Mouse (Mus musculus) layer of hippocampus, postnatal 36 days (tissue): ENCODE measurements around the gene Raet1e. TPM values are rescaled to one million over a fixed set of nuclear protein-coding genes. Genes with fewer than 3 reads are reported as not detected.
"Not testable (repeated sequence)": the region's sequence is repeated elsewhere in the genome, so short reads cannot be mapped to it uniquely, and the experiment has no call there.

Source experiments
- DNase-seq, 2 experiments: peaks; one replicate each; pipeline ENCODE4 v3.0.0; 2022
- total RNA-seq, 2 experiments: library from RNA; stranded (reverse); gene quantifications; 2 replicates each; pipeline ENCODE4 v1.2.3; 2021

Gene Raet1e
- total RNA-seq, result not detected

DNA sequence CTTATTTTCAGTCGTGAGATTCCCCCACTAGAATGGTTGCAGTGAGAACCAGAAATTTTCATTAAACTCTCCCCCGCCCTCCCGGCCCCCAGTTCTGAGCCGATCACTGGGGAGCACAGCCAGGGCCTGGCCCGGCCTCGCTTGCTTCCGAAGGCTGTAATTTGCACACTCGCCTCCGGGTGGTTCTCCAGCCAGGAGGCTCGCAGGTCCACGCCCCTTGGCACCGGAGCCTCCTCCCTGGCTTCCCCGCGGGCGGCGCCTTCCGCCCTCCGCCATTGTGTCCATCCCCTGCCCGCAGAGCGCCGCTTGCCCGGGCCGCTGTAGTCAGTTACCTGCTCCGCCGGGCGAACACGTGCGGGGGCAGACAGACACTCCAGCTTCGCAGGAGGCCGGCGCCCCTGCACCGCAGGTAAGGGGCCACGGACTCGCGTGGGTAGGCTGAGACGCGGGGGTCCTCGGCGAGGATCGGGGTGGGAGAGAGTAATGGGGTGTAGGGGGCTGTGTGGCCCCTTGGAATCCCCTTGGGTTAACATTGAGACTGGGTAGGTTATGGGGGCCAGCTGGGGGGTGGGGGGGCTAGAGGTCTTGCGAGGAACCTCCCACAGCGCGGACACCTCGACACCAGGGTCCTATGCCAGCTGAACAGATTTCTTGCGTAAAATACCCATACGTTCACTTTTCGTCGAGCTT lies at the start of gene Raet1e, which contains the start of gene H60b:
Gene Raet1e, plus strand, starts transcription at position 260 of the 690 bp plus-strand sequence.
Gene H60b, plus strand, starts transcription at position 277 of the 690 bp plus-strand sequence.
- DNase-seq, result not testable (repeated sequence)

DNA sequence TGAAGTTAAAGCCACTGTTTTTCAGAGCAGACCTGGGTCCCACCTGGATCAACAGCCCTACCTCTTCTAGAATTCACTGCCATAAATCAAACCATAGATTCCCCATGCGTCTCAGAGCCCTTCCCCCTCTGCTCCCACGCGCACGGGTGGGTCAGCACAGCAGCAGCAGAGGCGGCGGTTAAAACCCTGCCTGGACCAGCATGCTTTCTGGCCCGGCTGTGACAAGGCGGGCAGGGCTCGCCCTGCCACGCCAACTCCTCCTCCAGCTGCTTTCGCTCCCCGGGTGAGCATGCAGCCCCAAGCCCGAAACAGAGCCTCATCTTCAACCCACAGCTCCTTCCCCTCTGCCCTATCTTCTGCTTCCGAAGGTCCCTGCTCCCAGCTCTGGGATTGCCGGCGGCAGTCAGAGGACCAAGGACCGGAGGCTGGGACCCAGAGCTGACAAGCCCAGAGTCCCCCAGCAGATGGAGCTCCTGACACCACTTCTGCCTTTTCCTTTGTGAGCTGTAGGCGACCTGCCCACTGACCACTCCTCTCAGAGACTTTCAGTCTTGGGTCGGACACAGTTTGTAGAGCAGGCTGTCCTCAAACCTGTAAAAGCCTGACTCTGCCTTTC lies 17.6 kb upstream of the Raet1e start:
- DNase-seq, result peak; percentile 54 to 59

DNA sequence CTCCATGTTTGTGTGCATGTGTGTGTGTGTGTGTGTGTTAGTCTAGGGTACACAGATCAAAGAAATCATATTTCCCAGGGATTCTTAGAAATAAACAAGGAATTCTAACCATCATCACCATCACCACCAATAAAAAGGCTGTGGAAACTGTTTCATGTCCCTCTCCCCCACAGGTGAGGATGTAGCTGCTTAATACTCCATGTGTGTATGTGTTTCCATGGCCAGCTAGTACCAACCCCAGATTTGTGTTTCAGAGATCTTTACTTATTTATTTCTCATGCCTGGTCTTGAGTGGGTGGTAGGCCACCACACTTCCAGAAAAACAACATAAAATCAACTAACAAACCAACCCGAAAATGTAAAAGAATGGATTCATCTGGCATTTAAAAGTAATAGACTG lies 16.2 kb upstream of the Raet1e start:
- DNase-seq, result not testable (repeated sequence)

GRCm38 (mm10) chr10:22142926-22143325 lies 15.4 kb upstream of the Raet1e start:
- DNase-seq, result no peak

DNA sequence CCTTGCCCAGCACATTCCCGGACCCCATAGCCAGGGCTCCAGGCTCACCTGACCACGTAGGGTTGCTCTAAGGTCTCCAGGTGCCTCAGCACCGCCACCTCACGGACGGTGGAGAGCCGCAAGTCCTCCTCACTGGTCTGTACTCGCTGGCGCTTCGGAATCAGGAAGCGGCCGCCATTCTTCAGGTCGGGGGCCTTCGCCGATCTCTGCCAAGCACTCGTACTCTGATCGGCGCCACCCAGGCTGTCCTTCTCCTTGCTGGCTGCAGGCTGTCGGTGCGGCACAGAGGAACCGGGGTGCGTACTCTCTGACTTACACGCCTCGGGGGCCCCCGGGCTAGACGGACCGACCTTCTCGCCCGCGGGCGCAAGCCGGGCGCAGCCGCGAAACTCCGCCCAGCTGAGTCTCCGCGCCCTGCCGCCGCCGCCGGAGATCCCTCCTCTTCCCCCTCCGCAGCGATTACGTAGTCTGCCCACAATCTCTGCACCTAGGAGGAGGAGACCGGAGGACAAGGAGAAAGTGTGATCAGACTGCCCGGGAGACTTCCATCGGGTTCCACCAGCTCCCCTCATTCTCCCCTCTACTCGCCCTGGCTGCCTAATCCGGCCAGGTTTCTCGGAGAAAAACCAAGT lies 9.8 kb upstream of the Raet1e start:
- DNase-seq, result peak in 1 of 2 experiments; percentile 45

DNA sequence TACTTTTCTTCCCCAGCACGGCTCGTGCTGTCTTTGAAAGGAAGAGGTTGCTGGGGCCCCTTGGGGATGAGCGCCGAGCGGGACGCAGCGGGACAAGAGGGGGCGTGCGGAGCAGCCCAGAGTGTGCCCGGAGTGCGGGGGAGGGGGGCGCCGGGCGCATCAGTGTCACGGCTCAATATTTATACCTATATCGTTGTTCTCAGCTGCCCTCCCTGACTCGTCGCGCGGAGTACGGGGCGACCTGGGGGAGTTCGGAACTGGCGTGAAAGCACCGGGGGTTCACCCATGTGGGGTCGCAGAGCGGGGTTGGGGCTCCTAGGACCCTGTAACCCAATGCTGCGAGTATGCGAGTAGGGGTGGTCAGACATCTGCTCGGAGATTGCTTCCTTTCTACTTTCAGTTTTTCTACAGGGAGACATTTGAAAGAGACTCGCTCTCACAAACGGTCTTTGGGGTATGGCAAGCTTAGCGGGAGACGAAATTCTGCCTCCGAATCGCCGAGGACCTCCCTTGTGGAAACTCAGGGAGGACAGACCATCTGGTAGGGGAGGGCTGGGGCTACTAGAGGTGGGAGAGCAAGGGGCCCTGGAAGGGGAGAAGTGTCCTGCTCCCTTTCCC lies 9.2 kb upstream of the Raet1e start, which contains the start of gene E030030I06Rik:
Gene E030030I06Rik, minus strand, starts transcription at position 198 of the 618 bp plus-strand sequence.
- no peak for DNase-seq

- DNase-seq, result no peak
Observed at GRCm38 (mm10) chr10:22149691-22150465, 8.5 kb upstream of the Raet1e start.

DNA sequence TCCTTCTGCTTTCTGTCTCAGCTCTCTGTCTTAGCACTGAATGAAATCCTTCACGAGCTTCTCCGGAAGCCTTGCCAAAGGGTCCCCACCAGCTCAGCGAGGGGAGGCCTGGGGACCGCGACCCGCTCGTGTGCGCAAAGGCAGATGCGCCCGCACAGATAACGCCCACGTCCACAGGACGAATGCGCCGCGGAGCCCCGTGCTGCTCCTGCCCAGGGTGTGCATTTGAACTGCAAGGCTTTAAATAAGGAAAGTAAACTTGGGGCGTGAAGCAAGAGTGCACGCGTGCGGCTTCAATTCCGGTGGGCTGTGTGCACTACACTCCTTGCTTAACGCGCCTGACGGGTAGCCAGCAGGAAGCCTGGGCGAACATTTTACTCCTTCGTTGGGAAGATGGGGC lies 7.8 kb upstream of the Raet1e start:
- DNase-seq, result peak in 1 of 2 experiments; percentile 3

GRCm38 (mm10) chr10:22151056-22151862 lies 7.1 kb upstream of the Raet1e start:
- DNase-seq, result not testable (repeated sequence)

DNA sequence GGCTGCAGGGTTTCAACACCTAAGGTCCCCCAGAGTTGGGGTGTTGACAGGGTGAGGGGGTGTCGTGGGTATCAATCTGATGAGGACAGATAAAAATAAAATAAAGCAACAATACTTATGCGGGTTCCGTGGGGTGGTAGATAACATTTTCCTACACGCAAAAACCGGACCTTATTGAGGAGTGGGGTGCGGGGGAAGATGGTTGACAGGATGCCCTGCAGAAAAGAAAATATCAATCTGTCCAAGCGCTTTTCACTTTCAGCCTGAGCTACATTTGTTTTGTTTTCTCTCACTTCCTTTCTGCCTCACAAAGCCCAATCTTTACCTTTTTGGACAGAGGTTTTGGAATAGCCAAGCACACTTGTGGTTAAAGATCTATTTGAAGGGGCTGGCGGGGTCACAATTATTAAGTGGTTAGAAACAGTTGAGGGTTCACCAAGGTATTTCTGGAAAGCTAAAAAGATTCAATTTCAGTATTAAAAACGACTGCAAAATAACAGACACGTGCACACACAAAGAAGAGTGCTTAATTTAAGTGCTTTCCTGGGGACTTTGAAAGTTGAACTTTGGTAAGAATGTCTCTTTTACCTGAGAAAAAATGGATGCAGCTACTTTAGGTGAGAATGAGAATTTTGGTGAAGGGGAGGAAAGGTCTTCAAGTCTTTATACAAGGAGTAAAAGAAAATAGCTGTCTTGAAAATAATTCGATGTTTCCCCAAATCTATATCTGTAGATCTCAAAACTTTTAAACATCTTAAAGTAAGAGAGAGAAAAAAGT lies 6.3 kb upstream of the Raet1e start:
- not testable (repeated sequence) for DNase-seq

DNA sequence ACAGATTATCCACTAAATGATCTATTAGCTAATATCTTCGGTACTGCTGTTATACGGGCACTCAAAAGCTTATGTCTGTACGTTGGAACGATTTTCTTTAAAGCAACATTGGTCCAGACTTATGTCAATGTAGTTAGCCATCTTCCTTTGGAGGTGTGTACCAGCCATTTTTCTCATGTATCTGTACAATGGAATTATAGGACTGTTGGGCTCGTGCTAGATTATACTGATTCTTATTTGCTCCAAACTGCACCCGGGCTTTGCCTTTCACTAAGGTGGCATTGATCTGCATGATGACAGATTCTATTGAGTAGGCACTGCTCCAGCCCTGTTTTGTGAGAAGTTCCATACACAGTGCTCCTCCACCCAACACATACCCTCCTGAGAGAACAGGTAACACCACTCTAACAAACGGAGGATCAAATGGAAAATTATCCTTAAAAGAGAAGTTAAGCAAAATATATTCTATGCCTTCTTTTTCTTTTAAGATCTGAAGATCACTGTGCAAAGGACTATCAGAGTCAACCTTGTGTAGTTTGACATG lies 5.2 kb upstream of the Raet1e start:
- DNase-seq, result not testable (repeated sequence)

DNA sequence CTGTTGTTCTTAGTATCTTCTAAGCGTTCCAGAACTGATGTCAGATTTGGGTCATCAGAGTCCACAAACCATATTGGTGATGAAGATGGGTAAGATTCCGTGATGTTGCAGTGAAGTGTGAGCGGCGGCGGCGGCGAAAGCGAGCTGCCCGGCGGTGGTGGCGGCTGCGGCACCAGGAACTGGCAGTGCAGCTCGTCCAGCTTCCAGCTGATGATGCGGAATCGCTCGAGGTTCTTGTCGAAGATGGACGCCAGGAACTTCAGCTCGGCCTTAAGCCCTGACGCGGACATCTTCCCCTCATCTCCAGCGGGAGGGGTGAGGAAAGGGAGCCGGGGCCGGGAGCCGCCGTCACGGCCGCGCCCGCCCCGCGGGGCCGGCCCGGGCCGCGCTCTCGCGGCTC lies 4.2 kb upstream of the Raet1e start:
- peak in 1 of 2 experiments; percentile 5 for DNase-seq

DNA sequence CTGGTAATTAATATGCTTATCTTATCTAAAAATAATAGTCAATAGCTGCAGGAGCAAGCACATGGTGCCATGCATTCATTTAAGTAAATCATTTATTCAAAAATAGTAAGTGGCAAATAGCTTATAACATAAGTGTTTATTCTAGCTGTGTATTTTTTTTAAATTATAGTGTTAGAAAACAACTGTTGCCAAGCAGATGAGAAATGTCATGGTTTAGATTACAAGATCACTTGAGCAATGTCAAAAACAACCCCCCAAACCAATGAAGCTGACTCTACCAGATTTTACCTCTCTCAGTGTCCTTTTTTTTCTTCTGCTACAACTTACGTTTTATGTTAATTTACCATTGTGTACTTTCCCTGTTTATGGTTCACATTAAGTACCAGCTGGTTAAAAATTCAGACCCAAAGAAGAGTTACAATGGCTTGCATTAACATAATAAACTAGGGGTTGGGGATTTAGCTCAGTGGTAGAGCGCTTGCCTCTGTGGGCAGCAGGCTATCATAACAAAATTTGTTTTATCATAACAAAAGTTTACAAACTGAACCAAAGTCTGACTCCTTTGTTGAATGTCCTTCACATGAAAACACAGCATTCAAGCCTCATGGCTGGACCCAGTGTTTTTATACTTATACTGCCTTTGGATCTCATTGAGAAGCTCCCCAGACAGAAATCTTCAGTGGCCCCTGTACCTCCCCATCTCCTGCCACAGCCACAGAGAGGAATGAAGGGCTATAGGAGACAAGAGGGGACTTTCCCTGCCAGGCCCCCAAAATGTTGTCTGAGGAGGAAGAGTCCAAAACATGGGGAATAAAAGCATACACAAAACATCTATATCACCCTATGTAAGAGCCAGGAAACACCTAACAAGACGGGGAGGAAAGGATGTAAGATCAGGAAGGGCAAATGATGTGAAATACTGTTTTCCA lies 3.2 kb upstream of the Raet1e start:
- no peak for DNase-seq

DNA sequence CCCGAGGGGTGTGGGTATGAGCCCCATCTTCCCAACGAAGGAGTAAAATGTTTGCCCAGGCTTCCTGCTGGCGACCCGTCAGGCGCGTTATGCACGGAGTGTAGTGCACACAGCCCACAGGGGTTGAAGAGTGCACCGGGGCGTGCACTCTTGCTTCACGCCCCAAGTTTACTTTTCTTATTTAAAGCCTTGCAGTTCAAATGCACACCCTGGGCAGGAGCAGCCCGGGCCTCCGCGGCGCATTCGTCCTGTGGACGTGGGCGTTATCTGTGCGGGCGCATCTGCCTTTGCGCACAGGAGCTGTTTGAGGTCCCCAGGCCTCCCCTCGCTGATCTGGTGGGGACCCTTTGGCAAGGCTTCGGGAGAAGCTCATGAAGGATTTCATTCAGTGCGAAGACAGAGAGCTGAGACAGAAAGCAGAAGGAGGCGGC lies 777 bp downstream of the Raet1e start:
- no peak for DNase-seq

DNA sequence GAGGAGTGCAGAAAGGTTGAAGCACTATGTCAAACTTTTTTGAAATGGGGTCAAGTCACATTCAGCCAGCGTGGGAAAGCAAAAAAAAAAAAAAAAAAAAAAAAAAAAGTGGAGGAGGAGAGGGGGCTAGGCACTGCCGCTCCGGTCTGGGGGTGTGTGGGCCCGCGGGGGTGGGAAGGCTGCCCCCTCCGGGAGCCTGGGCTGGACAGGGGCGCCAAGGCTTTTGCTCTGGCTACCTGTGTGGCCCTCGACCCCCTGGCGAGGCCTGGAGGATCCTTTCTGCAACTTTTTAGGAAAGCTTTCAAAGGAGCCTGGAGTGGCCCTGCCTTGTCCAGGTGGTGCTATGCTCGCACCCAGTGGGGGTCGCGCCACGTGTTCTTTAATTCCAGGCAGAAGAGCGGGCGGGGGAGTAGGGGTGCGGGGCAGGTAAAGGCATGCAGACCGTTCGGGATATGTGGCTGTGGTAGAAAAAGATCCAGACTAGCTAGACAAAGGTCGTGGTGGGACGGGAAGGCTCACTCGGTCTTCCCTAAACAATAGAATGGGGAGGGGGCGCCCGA lies 1.3 kb downstream of the Raet1e start:
- DNase-seq, result no peak

DNA sequence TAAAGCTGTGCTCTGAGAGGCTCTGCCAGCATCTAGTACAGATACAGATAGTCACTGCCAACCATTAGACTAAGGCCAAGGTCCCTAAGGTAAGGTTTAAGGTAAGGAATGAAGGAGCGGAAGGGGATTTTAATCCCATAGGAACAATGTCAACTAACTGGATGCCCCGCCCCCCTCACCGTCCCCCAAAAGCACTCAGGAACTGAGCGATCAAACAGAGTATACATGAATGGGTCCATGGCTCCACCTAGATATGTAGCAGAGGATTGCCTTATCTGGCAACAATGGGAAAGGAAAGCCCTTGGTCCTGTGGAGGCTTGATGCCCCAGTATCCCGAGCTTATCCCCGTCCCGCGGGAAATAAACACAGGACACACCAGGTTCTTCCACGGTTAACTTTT lies 4.9 kb downstream of the Raet1e start:
- DNase-seq, result not testable (repeated sequence)

DNA sequence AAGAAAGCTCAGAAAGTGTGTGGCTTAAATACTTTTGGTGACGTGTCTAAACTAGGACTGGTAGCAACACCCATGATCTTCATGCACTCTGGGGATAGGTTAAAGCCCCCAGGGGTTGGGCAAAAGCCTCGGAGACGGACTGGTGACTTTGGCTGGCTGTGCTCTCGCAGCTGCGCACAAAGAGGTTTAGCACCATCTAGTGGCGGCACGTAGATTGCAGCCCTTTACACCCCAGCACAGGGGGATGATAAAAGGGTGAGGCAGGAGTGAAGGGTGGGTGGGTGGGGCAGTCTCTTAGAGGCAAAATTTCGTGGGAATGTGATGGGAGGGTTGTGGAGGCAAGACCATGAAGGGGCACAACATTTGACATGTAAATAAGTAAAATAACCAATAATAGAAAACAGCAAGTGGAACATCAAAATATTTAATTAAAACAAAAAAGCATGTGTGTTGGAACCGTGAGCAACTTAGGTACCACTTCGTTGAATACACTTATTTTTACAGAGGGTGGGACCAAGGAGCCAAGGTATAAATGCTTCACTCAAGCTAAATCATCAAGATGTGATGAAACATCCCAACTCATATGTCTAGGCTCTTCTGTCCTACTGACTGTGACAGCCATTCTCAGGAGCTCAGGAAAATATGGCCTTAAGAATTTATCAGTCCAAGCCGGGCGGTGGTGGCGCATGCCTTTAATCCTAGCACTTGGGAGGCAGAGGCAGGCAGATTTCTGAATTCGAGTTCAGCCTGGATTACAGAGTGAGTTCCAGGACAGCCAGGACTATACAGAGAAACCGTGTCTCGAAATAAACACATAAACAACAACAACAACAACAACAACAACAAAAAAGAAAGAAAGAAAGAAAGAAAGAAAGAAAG lies 5.6 kb downstream of the Raet1e start:
- DNase-seq, result peak in 1 of 2 experiments; percentile 56
